Mouse (Mus musculus): Measurements from ENCODE around the gene Plcl1. TPM values are rescaled to one million over a fixed set of nuclear protein-coding genes. Genes with fewer than 3 reads are reported as not detected.

Plcl1 gene
- 3.7 TPM for polyA plus RNA-seq (2015; fragmentation: Illumina TruSeq; extraction: RNeasy Lipid Tissue Mini Kit (QIAGEN cat#74804); ENCODE audit: insufficient read depth, low replicate concordance)

DNA sequence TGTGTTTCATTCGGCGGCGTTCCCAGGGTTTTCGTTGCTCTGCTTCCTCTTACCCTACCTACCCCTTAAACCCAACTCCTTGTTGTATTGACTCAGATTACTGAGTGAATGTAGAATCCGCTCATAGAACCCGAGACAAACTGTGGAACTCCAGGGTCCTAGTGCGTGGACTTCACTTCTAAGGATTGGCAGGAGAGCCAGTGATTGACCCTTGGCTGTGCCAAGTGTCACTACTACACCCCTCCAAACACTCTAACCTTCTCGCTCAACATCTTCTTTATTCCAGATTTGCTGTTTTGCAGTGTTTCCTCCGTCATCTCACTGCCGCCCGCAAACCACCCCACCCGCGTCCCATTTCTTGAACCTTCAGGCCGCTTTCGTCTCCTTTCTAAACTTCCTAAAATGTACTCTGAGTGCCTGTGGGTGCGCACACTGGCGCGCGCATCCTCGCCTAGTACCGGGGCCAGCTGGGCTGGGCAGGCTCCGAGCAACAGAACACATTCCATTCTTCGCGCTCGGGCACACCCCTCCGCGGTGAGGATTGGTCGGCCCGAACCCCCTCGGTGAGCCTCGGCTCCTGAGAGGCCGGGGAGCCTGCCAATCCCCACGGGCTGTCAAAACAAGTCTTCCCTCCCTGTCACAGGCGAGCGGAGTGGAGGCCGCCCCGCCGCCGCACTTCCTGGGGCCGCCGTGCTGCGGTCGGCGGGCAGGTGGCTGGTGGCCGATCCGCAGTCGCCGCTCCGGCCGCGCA lies at the start of gene Plcl1:
Plcl1 (plus strand) TSS at position 650 of the 751 bp plus-strand sequence.

DNA sequence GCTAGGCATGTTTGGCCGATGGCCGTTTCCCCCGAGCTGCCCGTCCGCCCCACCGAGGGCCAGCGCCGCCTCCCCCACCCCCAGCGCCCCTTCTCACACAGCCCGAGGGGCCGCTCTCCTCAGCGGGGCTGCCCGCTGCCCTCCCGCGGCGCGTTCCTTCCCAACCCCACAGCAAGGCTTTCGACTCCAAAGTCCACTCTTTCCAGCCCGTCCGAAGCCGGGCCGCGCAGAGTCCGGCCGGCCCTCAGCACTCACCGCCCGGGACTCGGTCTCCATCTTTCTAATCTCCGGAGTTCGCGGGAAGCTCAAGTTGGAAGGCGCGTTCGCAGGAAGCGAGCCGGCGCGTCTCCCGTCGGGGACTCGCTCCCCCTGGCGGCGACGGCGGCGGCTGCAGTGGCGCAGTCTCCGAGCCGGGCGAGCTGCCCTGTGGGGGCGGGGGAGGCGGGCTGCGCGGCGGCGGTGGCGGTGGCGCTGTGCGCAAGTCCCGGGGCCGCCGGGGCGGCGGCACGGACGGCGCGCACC lies 42.6 kb upstream of the Plcl1 start, which contains the start of gene Boll:
Boll (minus strand) TSS at position 426 of the 522 bp plus-strand sequence.

Other genes with a start within 250 kb of the Plcl1 start
- 8.1 TPM for gene Rftn2, start 179.1 kb upstream of the Plcl1 start, polyA plus RNA-seq (2015; fragmentation: Illumina TruSeq; extraction: RNeasy Lipid Tissue Mini Kit (QIAGEN cat#74804); ENCODE audit: insufficient read depth, low replicate concordance)
- 11.6 TPM for gene Mars2, start 168.7 kb upstream of the Plcl1 start, polyA plus RNA-seq (2015; fragmentation: Illumina TruSeq; extraction: RNeasy Lipid Tissue Mini Kit (QIAGEN cat#74804); ENCODE audit: insufficient read depth, low replicate concordance)
- gene Boll, start 42.5 kb upstream of the Plcl1 start, polyA plus RNA-seq (2015; fragmentation: Illumina TruSeq; extraction: RNeasy Lipid Tissue Mini Kit (QIAGEN cat#74804); ENCODE audit: insufficient read depth, low replicate concordance), result 2.2 TPM

All from spleen, adult 10 weeks (tissue).